Mouse (Mus musculus): ENCODE measurements around the gene Rundc3a. TPM values are rescaled to one million over a fixed set of nuclear protein-coding genes. Genes with fewer than 3 reads are reported as not detected.

Gene Rundc3a
- polyA plus RNA-seq, 2 experiments, result 1.0 to 3.2 TPM

DNA sequence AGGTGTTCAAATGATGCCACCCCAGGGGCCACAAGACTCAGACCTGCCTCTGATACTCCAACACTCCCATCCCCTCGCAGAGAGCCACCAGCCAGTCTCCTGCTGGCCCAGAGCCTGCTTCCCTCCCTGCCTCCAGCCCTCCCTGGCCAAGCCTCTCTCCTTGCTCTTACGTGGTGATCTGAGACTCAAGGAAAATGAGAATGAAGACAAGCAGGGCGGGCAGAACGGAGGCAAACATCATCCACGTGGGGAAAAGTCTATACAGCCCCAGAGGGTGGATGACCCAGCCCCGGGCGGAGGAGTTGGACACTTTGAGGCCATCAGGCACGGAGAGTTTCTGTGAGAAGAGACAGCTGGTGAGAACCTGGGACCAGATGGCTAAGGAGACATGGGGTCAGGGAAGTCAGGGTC lies 40.2 kb upstream of the Rundc3a start:
- Histone ChIP-seq H3K9ac (ENCODE audit: low read depth, low read length, severe bottlenecking) (no peak overlapping the region), H3K27me3 (ENCODE audit: control insufficient read depth, insufficient read depth, low read length) (no peaks in the 10 kb centered on the region), H3K27ac (replicated peaks; ENCODE audit: low read depth, low read length) (no peak overlapping the region), H3K4me3 (replicated peaks; ENCODE audit: low read length) (no peak overlapping the region), H3K9me3 (ENCODE audit: control insufficient read depth, low read length) (no peaks in the 10 kb centered on the region), H3K36me3 (ENCODE audit: control insufficient read depth, insufficient read depth, low read length) (no peaks in the 10 kb centered on the region), H3K4me1 (ENCODE audit: control insufficient read depth, insufficient read depth, low read length) (no peaks in the 10 kb centered on the region), H3K4me2 (replicated peaks; ENCODE audit: low read depth, low read length, severe bottlenecking) (no peak overlapping the region)
- TF ChIP-seq POLR2A (IDR thresholded peaks at IDR 0.05; ENCODE audit: borderline replicate concordance, extremely low read depth, insufficient read depth, insufficient read length), result no peak
- no peak for DNase-seq (ENCODE audit: low spot score)
- 44% methylated on average over 8 of the region's 8 CpGs for WGBS
- no peak for ATAC-seq (ENCODE audit: low FRiP score, low read depth)

DNA sequence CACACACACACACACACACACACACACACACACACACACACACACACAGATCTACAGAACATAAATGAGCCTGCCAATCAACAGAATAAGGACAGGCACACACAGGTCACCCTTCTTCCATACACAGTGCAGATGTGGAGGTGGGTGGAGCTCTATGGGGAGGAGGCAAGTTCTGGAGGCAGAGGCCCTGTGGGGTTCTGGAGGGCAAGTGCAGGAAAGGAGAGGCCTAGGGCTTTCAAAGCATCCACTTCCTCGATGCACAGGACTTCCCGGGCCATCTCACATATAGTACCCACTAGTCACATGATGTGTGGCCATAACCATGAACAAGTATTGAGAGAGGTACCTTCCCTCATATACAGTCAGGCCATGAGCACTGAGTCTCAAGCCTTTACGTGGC lies 37.7 kb upstream of the Rundc3a start:
- H3K27me3 ChIP-seq (ENCODE audit: control insufficient read depth, insufficient read depth, low read length), result no peaks in the 10 kb centered on the region
- no peak overlapping the region for H3K4me2 ChIP-seq (replicated peaks; ENCODE audit: low read depth, low read length, severe bottlenecking)
- no peak for TF ChIP-seq POLR2A (IDR thresholded peaks at IDR 0.05; ENCODE audit: borderline replicate concordance, extremely low read depth, insufficient read depth, insufficient read length)
- no peaks in the 10 kb centered on the region for H3K4me1 ChIP-seq (ENCODE audit: control insufficient read depth, insufficient read depth, low read length)
- H3K4me3 ChIP-seq (replicated peaks; ENCODE audit: low read length), result no peak overlapping the region
- ATAC-seq (ENCODE audit: low FRiP score, low read depth) (no peak), DNase-seq (ENCODE audit: low spot score) (no peak)
- H3K27ac ChIP-seq (replicated peaks; ENCODE audit: low read depth, low read length), result no peak overlapping the region
- no peaks in the 10 kb centered on the region for H3K36me3 ChIP-seq (ENCODE audit: control insufficient read depth, insufficient read depth, low read length)
- H3K9ac ChIP-seq (ENCODE audit: low read depth, low read length, severe bottlenecking), result no peak overlapping the region
- no peaks in the 10 kb centered on the region for H3K9me3 ChIP-seq (ENCODE audit: control insufficient read depth, low read length)
- WGBS, result 76% methylated on average over 3 of the region's 3 CpGs

DNA sequence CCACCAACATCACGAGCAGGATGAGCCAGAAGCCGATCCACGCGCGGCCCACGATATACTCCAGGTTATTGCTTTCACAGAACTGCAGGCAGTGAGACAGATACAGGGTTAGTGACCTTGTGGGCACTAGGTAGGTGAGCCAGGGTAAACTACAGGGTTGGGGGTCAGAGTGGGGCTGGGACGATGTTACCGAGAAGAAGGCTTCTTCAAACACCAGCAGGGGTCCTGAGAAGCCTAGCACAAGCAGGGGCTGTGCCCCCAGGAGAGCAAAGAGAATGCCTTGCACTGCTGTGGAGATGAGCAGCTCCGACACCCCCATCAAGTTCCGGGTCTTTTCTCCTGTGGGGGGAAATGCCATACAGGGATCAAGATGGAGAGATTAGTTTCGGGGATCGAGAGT lies 37.0 kb upstream of the Rundc3a start:
- Histone ChIP-seq H3K9me3 (ENCODE audit: control insufficient read depth, low read length) (no peaks in the 10 kb centered on the region), H3K4me3 (replicated peaks; ENCODE audit: low read length) (no peak overlapping the region), H3K27ac (replicated peaks; ENCODE audit: low read depth, low read length) (no peak overlapping the region), H3K9ac (ENCODE audit: low read depth, low read length, severe bottlenecking) (no peak overlapping the region), H3K27me3 (ENCODE audit: control insufficient read depth, insufficient read depth, low read length) (no peaks in the 10 kb centered on the region), H3K4me2 (replicated peaks; ENCODE audit: low read depth, low read length, severe bottlenecking) (no peak overlapping the region), H3K36me3 (ENCODE audit: control insufficient read depth, insufficient read depth, low read length) (no peaks in the 10 kb centered on the region), H3K4me1 (ENCODE audit: control insufficient read depth, insufficient read depth, low read length) (no peaks in the 10 kb centered on the region)
- DNase-seq (ENCODE audit: low spot score) (no peak), ATAC-seq (ENCODE audit: low FRiP score, low read depth) (no peak)
- no peak for TF ChIP-seq POLR2A (IDR thresholded peaks at IDR 0.05; ENCODE audit: borderline replicate concordance, extremely low read depth, insufficient read depth, insufficient read length)
- WGBS, result 76% methylated on average over 12 of the region's 12 CpGs

DNA sequence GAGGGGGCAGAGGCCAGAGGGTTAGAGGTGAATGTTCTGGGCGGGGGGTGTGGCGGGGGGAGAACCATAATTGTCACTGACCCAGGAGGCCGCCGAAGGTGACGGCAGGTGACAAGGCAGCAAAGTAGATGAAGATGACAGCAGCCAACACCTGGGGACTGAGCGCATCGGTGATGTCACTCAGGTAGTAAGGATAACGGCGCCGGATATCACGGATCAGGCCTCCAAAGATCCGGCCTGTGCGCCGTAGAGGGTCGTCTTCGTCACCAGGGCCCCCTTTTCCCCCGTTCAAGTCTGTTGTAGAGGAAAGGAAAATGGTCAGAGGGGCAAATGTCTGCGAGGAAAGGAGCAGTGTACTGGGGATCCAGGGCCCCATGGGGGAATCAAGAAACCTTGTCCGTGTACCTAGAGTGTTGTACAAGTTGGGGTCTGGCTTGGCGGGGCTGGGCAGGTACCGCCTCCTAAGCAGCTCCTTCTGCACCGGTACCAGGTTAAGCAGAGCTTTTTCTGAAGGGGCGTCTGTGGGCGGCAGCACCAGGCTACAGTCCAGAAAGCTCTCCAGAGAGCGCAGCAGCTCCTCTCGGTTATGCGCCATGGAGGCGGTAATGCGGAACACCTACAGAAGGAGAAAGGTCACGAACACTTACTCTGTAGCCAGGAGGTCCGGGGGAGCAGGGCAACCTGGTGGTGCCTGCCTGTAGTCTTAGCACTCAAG lies 36.4 kb upstream of the Rundc3a start:
- H3K4me3 ChIP-seq (replicated peaks; ENCODE audit: low read length), result no peak overlapping the region
- H3K9ac ChIP-seq (ENCODE audit: low read depth, low read length, severe bottlenecking), result no peak overlapping the region
- H3K27me3 ChIP-seq (ENCODE audit: control insufficient read depth, insufficient read depth, low read length), result no peaks in the 10 kb centered on the region
- ATAC-seq (ENCODE audit: low FRiP score, low read depth) (no peak), DNase-seq (ENCODE audit: low spot score) (no peak)
- no peaks in the 10 kb centered on the region for H3K36me3 ChIP-seq (ENCODE audit: control insufficient read depth, insufficient read depth, low read length)
- no peak overlapping the region for H3K27ac ChIP-seq (replicated peaks; ENCODE audit: low read depth, low read length)
- no peak for TF ChIP-seq POLR2A (IDR thresholded peaks at IDR 0.05; ENCODE audit: borderline replicate concordance, extremely low read depth, insufficient read depth, insufficient read length)
- H3K4me2 ChIP-seq (replicated peaks; ENCODE audit: low read depth, low read length, severe bottlenecking), result no peak overlapping the region
- no peaks in the 10 kb centered on the region for H3K4me1 ChIP-seq (ENCODE audit: control insufficient read depth, insufficient read depth, low read length)
- H3K9me3 ChIP-seq (ENCODE audit: control insufficient read depth, low read length), result no peaks in the 10 kb centered on the region
- WGBS, result 69% methylated on average over 31 of the region's 31 CpGs

DNA sequence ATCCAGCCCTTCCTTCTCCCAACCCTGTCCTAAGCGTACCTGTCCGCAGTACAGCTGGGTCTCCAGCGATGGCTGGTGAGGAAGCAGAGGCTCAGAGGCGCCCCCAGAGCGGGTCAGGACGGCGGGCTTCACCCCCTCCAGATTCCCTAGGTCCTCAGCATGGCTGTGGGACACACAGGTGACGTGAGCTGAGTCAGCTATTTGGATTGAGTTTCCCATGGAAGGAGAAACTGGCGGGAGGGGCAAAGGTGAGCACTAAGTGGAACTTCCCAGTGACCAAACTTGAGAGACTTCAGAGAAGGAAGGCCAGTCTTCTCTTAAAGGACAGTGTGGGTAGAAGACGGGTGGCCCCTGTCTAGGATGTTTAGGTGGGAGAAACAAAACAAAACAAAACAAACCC lies 34.8 kb upstream of the Rundc3a start:
- no peaks in the 10 kb centered on the region for H3K36me3 ChIP-seq (ENCODE audit: control insufficient read depth, insufficient read depth, low read length)
- no peak overlapping the region for H3K27ac ChIP-seq (replicated peaks; ENCODE audit: low read depth, low read length)
- no peaks in the 10 kb centered on the region for H3K4me1 ChIP-seq (ENCODE audit: control insufficient read depth, insufficient read depth, low read length)
- H3K9ac ChIP-seq (ENCODE audit: low read depth, low read length, severe bottlenecking), result no peak overlapping the region
- TF ChIP-seq POLR2A (IDR thresholded peaks at IDR 0.05; ENCODE audit: borderline replicate concordance, extremely low read depth, insufficient read depth, insufficient read length), result no peak
- ATAC-seq (ENCODE audit: low FRiP score, low read depth) (no peak), DNase-seq (ENCODE audit: low spot score) (no peak)
- no peak overlapping the region for H3K4me2 ChIP-seq (replicated peaks; ENCODE audit: low read depth, low read length, severe bottlenecking)
- no peaks in the 10 kb centered on the region for H3K27me3 ChIP-seq (ENCODE audit: control insufficient read depth, insufficient read depth, low read length)
- no peak overlapping the region for H3K4me3 ChIP-seq (replicated peaks; ENCODE audit: low read length)
- 66% methylated on average over 10 of the region's 10 CpGs for WGBS
- no peaks in the 10 kb centered on the region for H3K9me3 ChIP-seq (ENCODE audit: control insufficient read depth, low read length)

Data from limb, embryonic 14.5 days (tissue).